Mouse (Mus musculus): ENCODE data around the gene Fam13c.

Fam13c gene

DNA sequence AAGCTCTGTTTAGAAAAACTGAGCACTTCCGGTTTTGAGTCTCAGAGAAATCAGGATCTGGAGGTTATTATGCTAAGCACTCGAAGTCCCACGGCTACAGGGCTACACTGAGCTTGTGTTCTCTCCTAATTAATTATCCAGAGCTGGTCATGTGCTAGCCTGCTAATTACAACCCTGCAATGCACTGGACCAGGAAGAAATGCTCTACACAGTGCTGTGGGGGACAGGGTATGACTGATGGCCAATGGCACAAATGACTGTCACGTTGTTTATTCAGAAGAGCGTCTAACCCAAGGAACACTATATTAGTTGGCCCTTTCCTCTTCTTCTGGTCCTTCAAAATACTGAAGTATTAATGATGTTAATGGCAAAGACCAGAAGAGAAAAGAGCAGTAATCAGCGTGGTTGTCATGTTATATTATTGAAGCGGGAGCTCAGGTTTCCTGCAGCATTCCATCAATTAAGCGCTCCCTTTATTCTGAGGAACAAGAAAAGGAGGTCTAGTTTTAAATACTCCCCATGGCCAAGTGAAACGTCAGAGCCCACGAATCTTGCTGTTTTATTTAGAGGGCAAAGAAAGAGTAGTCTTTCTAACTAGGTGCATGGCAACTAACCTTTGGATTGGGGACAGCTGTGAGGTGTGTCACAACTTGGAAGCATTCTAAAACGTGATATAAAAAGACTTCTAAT lies 18.4 kb downstream of the Fam13c start:
- peak; percentile 70 for DNase-seq (ENCODE audit: low spot score)

DNA sequence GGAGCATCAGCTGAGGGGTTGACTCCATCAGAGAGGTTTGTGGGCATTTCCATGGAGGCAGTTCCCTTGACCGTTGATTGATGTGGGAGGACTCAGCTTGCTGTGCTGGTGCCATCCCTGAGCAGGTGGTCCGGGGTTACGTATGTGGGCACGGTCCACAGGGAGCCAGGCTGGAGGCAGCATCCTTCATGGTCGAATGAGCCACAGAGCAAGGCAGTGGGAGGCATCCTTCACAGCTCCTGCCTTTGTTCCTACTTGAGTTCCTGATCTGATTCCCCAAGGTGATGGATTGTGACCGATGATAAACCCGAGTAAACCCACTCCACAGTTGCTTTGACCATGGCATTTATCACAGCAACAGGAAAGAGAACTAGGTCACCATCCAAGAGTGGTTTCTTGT lies 25.4 kb downstream of the Fam13c start:
- no peak for DNase-seq (ENCODE audit: low spot score)

DNA sequence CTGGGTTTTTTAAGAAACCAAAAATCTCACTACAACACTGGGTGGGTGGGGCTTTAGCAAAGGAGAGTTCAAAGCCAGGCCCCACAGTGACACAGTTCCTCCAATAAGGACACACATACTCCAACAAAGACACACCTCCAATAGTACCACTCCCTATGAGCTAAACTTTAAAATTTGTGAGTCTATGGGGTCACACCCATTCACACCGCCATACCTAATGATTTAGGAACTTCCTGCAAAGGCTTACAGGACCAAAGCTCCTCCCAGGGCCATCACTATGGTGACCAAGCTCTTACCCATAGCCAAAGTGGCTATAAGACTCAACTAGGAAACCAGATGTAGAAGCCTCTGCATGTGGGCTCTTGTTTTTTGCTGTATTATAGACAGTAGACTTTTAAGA lies 30.6 kb downstream of the Fam13c start:
- DNase-seq (ENCODE audit: low spot score): no peak

DNA sequence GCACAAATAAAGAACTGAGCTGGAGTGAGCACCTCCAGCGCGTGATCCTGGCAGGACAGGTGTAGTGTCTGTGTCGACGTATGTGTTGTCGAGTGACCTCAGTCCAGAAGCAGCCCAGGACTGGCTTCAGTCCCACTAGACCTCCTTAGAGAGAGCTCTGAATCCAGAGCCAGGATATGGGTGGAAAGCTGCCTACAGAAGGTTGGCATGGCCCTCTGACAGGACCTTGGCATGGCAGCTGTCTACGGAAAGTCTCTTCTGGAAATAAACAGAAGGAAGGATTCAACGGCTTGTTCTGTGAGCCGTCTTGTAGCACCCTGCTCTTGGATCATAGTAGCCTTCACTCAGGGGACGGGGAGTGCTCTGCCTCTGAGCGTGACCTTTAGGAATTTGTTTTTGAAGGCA lies 37.5 kb downstream of the Fam13c start:
- DNase-seq (ENCODE audit: low spot score): no peak

DNA sequence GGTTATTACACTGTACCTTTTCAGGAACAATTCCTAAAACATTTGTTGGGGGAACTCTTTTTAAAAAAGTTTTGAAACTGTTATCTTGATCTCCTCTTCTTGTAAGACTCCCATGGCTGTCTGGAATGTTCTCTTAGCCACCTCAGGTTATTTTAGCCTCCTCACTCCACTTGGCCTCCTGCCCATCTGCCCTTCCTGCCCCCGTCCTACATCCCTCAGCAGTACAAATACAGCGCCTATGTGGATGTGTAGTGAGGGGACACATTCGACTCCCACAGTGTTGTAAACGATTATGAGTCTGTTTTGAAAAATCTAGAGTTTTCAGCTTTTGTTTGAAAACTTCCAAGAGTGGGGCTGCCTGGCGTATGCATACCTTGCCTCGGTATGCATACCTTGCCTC lies 43.5 kb downstream of the Fam13c start:
- no peak for DNase-seq (ENCODE audit: low spot score)

DNA sequence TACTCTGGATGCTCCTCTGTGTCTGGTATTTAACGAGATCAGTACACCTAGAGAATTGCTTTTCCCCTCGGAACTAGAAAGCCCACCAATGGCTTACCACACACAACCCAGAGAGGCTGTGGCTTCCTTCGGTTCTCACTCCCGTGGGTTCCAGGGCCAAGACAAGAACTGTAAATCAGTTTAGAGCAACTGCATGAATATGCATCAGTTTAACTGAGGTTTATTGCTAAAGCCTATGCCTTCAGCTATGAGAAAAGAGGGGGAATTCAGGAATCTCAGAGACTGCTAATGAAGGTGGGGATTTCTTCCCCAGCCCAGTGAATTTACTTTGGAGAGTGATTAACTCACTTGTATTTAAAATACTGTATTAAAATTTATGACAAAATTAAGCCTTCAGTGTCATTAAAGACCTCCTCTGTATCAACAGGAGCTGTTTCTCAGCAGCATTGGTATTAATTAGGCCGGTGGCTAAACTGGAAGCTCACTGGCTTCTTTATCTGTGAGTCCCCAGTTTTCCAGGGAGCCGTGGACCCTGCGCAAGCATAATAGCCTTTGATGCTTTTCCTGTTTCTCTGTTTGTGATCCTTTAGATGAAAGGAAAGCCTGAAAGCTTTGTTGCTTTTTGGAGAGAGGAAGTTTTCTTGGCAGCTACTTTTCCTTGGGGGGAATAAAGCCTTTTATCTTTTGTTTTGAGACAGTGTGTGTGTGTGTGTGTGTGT lies 44.4 kb downstream of the Fam13c start:
- no peak for DNase-seq (ENCODE audit: low spot score)

DNA sequence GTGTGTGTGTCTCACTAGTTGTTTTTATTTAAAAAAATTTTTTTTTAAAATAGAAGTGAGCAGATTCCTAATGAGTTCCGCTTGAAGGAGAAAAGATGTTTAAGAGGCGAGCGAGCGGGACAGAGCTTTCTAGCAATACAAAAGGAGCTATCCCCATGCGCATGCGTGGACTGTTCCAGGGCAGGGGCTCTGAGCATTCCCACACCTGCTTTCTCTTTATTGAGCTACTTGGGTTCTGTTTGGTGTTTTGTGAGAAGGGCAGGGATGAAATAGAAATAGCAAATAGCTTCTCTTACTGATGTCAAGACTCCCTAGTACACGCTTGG lies 45.0 kb downstream of the Fam13c start:
- DNase-seq (ENCODE audit: low spot score): peak; percentile 23

DNA sequence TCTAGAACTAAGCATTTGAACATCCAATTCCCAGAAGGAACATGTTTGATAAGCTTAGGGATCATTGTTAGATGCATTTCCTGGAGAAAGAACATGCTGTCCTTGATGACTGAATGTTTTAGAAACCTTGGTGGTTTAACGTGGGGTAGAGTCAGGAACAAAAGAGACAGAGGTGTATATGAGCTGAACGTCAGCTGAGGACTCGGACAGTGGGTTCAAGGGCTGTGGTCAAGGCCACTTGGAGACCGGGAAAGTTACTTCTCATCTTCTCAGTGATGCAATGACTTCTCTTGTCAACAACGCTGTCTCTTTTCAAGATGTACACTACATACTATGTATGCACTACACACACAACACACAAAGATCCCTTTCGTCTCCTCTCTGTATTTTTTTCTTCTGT lies 46.4 kb downstream of the Fam13c start:
- DNase-seq (ENCODE audit: low spot score): no peak

DNA sequence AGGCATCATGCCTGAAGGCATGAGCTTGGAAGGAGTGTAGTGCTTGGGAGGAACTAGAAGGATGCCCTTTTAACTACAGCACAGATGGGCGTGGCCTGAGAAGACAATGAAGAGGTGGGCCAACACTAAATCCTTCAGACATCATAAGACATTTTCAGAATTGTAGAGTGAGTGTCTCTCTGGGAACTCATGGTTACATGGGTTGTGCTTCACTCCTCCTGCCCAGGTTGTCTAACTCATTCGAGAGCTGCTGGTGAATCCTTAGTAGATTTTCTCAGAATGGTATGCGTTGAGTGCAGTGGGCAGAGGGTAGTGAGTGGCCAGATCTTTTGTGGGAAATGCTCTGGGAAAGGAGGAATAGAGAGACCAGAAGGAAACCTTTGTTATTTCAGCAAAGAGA lies 53.6 kb downstream of the Fam13c start:
- DNase-seq (ENCODE audit: low spot score): no peak

DNA sequence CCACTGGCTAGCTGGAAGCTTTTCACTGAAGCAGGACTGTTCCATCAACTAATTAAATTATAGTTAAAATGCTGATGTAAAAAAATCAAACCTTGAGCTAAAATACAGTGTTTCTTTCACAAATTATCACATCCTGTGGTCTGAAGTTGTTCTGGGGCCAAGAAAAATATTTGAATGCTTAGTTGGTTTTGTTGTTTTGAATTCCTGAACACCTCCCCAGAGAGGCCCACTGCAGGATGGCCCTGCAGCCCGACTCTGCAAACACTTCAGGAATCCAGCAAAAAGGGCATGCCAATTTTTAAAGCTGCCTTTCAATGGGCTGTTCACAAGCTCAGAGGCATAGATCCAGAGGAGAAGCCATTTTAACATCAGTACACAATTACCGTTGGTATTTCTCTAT lies 54.2 kb downstream of the Fam13c start:
- no peak for DNase-seq (ENCODE audit: low spot score)

DNA sequence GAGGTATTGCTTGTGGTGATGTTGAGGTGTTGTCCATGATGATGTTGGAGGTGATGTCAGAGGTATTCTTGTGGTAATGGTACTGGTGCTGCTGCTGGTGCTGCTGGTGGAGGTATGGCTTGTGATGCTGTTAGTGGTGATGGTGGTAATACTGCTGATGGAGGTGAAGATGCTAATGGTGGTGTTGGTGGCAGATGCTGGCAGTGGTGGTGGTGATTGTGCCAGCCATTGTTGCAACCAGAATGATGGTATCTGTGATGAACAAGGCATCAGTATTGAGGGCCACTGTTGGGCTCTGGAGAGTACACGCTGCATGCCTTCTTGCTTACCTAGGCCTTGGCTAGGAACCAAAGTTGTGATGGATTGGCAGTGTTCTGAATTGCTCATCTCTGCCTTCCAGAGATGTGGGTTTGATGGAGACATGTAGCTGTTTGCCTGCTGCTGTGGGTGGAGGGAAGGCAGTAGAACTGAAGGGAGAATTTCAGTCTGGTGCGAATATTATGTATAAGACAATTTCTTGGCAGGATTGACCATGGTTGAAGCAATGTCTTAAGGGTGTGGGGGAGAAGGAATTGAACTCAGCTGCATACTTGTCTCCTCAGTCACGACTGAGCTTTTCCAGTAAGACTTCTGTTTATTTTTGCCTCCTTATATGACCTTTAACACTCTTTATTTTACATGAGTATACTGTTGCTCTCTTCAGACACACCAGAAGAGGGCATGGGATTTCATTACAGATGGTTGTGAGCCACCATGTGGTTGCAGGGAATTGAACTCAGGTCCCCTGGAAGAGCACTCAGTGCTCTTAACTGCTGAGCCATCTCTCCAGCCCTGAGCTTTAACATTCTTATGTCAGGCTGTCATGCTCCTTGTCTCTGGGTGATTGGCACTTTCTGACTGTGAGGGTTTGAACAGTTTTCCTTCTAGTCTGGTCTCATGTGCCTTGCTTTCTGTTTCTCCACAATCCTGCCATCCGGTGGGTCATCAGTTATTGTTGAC lies 55.1 kb downstream of the Fam13c start:
- no peak for DNase-seq (ENCODE audit: low spot score)

DNA sequence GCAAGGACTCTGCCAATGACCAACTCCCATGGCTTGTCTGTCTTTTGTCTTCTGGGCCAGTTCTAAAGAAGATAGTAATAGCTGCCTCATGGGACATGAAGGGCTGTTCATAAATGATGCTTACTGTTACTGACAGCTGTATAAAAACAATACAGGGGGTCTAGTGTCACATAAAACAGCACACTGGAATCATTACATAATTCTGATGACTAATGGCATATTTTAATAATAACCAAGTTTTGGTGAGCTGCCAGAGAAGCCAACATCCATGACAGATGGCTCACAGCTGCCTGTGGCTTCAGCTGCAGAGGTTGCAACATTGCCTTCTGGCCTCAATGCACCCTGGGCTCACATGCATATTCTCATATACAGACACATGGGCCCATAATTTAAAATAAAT lies 56.7 kb downstream of the Fam13c start:
- peak; percentile 29 for DNase-seq (ENCODE audit: low spot score)

DNA sequence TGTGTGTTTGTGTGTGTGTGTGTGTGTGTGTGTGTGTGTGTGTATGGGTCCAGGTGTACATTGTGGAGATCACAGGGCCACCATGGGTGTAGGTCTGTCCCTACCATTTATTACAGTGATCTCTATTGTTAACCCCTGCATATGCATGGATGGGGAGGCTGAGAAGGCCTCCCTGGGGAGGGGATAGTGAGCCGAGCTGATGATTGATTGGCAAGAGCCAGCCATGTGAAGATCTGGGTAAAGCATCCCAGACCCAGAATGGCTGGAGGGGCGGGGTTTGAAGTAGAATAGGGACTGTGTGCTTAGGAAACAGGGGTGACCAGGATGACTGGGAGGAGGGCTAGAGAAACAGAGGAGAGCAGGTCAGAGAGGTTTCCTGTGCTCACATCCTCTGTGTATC lies 58.0 kb downstream of the Fam13c start:
- DNase-seq (ENCODE audit: low spot score): no peak

DNA sequence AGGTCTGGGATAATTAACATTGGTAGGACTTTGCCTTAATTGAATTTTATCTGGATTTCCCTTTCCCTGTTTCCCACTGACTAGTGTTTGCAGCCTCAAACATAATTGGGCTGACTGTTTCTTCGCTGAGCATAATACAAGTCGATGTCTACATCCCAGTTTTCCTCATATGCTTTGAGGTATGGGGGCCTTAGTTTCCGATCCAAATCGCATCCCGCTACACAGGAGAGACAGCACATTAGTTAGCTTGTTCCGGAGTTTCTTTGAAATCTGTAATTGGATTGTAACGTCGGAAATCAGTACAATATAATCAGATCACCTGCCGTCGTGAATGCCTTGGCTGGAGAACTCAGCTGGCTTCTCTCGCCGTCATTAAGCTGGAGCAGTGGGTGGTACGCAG lies 59.0 kb downstream of the Fam13c start:
- no peak for DNase-seq (ENCODE audit: low spot score)

DNA sequence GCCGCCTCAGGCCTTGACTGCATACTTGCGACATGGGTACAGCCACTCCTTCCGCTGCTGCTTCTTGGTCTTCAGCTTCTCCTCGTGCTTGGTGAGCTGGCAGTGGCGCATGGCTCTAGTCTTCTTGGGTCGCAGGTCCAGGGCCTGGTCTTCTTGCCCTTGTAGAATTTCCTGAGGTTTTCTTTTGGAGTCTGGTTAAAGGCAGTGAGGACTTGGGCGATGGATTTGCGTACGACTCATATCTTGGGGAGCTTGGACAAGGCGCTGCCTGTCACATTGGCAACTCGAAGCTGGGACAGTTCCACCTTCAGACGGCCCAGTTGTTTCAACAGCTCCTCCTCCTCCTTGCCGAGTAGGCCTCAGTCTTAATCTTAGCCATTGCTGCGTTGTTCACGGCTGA lies 64.6 kb downstream of the Fam13c start:
- no peak for DNase-seq (ENCODE audit: low spot score)

DNA sequence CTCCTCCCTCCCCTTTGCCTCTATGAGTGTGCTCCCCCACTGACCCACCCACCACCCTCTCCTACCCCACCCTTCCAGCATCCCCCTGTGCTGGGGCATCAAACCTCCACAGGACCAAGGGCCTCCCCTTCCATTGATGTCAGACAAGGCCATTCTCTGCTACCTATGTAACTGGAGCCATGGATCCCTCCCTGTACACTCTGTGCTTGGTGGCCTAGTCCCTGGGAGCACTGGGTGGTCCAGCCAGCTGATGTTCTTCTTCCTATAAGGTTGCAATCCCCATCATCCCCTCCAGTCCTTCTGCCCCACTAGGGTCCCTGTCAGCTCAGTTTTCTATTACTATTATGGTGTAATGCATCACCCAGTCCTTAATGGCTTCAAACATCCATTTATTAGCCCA lies 65.1 kb downstream of the Fam13c start:
- no peak for DNase-seq (ENCODE audit: low spot score)

DNA sequence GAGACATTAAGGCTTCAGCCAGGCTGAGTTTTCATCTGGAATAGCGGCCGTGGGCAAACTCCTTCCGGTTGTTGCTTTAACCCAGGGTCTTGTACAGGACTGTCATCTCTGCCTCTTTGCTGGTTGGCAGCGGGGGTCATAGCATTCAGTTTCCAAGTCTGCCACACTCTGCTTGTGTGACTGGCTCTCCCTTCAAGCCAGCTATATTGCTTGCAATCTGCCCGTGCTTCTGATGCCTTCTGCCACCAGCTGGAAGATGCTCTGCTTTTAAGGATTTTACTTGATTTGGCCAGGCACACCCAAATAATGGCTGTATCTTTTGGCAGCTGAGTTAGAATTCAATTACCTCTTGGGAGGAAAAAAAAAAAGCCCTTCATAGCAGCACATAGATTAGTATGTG lies 65.6 kb downstream of the Fam13c start:
- no peak for DNase-seq (ENCODE audit: low spot score)

DNA sequence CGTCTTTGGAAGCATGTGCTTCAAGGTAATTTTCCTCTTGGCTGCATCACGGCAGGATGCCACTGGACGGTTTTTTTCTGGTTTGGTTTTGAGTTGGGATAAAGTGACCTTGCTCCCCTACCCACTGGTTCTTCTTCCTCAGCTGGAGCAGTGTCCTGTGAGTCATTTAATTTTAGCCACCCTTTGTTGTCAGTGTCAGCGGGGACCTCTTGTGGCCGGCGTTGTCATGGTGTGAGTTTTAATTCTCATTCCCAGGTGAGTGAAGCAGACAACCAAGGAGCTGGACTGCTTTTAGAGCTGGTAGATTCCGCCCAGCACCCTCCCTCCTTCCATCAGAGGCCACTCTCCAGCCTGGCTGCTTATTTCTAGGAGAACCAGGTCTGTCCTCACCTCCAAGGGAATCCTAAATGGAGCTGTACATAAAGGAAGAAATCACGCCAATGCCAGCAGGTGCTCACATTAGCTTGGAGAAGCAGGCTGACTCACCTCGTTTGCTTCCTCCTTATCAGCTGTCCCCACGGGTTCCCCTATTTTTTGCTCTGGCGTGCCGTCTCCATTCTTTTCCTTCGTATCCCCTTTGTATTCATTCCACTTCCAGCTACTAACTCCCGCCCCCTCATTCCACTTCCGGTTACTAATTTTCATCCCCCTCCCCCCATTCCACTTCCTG lies 66.4 kb downstream of the Fam13c start:
- peak; percentile 61 for DNase-seq (ENCODE audit: low spot score)

DNA sequence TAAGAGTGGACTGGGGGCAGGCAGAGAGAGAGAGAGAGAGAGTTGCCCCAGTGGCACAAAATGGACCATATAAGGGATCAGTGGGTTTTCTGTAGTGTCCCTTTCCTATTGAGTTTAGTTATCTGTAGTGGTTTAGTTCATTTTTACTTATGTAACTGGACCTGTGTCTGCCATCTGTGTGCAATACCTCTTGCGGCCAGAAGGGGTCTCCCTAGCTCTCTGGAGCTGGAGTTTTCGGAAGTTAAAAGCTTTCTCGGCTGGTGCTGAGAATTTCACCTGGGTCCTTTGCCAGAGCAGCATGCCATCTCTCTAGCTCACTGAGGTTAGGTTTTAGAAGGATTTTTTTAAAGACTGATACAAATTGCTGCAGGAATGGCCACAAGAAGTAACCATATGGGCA lies 67.6 kb downstream of the Fam13c start:
- DNase-seq (ENCODE audit: low spot score): no peak

DNA sequence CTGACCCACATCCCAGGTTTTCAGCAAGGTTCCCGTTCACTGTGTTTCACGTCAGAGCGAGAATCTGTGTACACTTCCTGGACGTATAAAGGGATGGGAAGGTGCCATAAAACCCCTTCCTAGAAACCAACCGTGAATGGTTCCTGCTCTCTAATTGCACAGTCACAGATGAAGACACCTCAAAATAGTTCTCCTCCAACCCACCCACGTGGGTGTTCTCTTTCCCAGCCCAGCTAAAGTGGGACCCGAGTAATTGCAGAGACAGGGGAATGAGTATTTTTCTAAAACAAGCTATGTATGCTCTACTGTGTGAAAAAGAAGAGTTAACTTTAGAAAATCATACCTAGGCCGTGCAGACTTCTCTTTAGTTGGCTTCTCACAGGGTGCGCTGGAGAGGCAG lies 74.6 kb downstream of the Fam13c start:
- DNase-seq (ENCODE audit: low spot score): no peak

DNA sequence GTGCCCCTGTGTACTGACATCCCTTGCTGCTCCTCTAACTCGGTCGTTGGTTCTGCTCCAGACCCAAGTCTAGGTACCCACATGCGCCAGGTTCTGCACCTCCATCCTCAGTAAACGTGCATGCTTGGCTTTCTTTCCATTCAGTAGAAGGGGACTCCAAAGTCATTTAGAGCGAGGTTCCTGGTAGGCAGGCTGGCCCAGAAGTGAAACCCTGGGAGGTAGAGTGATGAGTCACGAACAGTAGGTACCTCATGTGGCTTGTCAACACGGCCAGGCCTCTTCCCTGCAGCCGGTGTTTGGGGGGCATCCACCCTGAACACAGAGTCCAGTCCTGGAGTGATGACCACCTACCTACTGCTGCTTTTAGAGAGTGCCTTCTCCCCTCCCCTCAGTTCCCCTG lies 76.4 kb downstream of the Fam13c start:
- DNase-seq (ENCODE audit: low spot score): no peak

DNA sequence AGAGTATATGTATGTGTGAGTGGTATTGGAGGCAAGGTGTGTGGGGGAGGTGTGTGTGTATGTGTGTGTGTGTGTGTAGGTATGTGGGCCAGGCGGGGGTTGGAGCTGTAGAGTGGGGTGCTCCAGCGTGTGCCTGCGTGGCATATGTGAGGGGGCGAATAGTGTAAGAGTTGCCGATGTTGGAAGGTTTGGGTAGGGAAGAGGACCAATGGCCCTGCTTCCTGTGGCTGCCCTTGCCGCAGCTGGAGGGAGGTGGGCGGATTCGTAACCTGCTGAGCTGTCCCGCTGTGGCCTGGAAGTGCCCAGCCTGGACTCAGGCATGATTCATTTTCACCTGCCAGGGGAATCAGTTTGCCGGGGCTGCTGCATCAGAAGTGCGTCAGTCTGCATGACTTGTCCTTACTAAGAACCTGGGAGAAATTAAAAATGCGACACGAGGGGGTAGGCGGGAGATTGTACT lies 79.4 kb downstream of the Fam13c start:
- DNase-seq (ENCODE audit: low spot score): no peak
